Mouse (Mus musculus): ENCODE data around the gene 2310030G06Rik.

The 2310030G06Rik gene

DNA sequence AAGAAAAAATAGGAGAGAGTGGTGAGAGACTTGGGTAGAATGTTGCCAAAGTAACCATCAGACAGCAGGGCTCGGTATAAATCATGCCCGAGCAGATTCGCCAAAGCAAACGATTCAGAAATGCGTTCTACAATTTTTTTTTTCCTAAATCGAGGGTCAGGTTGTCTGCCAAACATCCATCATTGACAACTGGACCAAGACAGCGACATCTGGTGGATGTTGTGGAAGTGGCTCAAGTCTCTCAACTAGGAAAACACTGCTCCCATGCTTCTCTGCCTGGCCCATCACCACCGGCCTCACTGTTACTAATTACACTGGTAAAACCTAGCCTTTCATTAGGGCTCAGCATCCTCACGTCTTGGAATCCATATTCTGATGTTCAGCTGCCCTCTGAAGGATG is 11.3 kb downstream of the 2310030G06Rik start:
- H3K36me3 ChIP-seq (ENCODE audit: insufficient read depth, low read length) = no peaks in the 10 kb centered on the region
- no peak overlapping the region for H3K4me3 ChIP-seq (replicated peaks; ENCODE audit: low read length)
- H3K9me3 ChIP-seq (ENCODE audit: low read length) = no peaks in the 10 kb centered on the region
- H3K4me1 ChIP-seq (replicated peaks; ENCODE audit: low read depth, low read length) = peaks cover 54% of the 10 kb centered on the region
- no peaks in the 10 kb centered on the region for H3K27me3 ChIP-seq (ENCODE audit: insufficient read depth, low read length)
- TF ChIP-seq CTCF (conservative IDR thresholded peaks at IDR 0.05; ENCODE audit: low read length) (peak; percentile 75), POU5F1 (IDR thresholded peaks at IDR 0.05; ENCODE audit: borderline replicate concordance, low read length) (no peak)

DNA sequence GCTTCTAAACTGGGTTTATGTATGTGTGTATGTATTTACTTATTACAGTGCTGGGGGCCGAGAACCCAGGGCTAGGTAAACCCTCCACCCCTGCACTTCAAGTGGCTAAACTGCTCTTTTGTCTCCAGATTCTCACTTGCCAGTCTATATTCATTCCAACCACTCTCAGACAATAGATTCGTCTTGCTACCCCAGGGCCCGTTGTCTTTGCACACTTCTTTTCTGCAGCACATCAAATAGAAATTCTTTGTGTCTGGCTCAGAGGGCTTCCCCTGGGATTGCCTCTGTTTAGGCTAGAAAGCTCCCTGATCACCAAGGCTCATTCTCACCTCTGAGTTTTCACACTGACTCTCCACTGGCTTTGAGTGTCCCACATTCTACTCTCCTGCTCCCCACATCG is 13.8 kb downstream of the 2310030G06Rik start:
- no peak overlapping the region for H3K4me3 ChIP-seq (replicated peaks; ENCODE audit: low read length)
- TF ChIP-seq NANOG (IDR thresholded peaks at IDR 0.05; ENCODE audit: borderline replicate concordance, low read length) (no peak), POU5F1 (IDR thresholded peaks at IDR 0.05; ENCODE audit: borderline replicate concordance, low read length) (no peak), CTCF (conservative IDR thresholded peaks at IDR 0.05; ENCODE audit: low read length) (no peak)
- H3K36me3 ChIP-seq (ENCODE audit: insufficient read depth, low read length) = no peaks in the 10 kb centered on the region
- no peaks in the 10 kb centered on the region for H3K9me3 ChIP-seq (ENCODE audit: low read length)
- peaks cover 57% of the 10 kb centered on the region for H3K4me1 ChIP-seq (replicated peaks; ENCODE audit: low read depth, low read length)
- H3K27me3 ChIP-seq (ENCODE audit: insufficient read depth, low read length) = no peaks in the 10 kb centered on the region

GRCm38 (mm10) chr9:50729600-50729999 is 16.7 kb downstream of the 2310030G06Rik start:
- Histone ChIP-seq H3K27me3 (ENCODE audit: insufficient read depth, low read length) (no peaks in the 10 kb centered on the region), H3K36me3 (ENCODE audit: insufficient read depth, low read length) (peaks cover 6% of the 10 kb centered on the region; the same call in 1 of the 2 replicates), H3K9me3 (ENCODE audit: low read length) (no peaks in the 10 kb centered on the region), H3K4me1 (replicated peaks; ENCODE audit: low read depth, low read length) (peaks cover 78% of the 10 kb centered on the region), H3K4me3 (replicated peaks; ENCODE audit: low read length) (no peak overlapping the region)
- no peak for TF ChIP-seq POU5F1 (IDR thresholded peaks at IDR 0.05; ENCODE audit: borderline replicate concordance, low read length)
- TF ChIP-seq NANOG (IDR thresholded peaks at IDR 0.05; ENCODE audit: borderline replicate concordance, low read length) = no peak
- TF ChIP-seq CTCF (conservative IDR thresholded peaks at IDR 0.05; ENCODE audit: low read length) = no peak

DNA sequence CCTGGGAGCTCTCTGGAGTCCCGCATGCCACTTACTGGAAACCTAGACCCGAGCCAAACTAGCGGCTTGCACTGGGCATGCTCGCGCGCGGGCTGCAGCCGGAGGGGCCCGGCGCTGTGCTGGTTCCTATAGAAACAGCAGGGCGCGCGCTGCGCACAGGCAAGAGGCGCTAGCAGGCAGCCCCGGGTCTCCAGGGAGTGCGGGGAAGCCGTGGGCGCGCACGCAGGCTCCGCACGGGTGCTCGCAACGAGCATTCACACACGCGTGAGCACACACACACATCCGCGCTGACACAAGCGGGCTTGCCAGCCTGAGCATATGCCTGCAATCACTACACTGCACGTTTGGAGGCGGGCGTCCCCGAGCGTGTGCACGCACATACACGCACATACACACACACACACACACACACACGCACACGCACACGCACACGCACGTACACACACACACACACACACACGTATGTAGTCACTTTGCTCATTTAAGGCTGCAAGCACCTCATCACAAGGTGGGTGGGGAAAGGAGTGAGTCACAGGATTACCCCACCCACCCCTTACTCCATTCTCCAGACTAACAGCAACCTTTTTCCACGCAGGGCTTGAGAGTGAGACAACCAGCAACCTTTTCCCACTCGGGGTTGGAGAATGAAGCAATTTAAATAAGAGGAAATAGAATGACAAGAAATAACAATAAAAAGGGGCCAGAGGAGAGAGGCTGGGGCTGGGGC is 18.2 kb downstream of the 2310030G06Rik start:
- H3K9me3 ChIP-seq (ENCODE audit: low read length) = no peaks in the 10 kb centered on the region
- peak overlapping the region; percentile 83 for H3K4me3 ChIP-seq (replicated peaks; ENCODE audit: low read length)
- no peaks in the 10 kb centered on the region for H3K27me3 ChIP-seq (ENCODE audit: insufficient read depth, low read length)
- peaks cover 81% of the 10 kb centered on the region for H3K4me1 ChIP-seq (replicated peaks; ENCODE audit: low read depth, low read length)
- peaks cover 10% of the 10 kb centered on the region for H3K36me3 ChIP-seq (ENCODE audit: insufficient read depth, low read length)
- no peak for TF ChIP-seq CTCF (conservative IDR thresholded peaks at IDR 0.05; ENCODE audit: low read length)
- no peak for TF ChIP-seq NANOG (IDR thresholded peaks at IDR 0.05; ENCODE audit: borderline replicate concordance, low read length)
- TF ChIP-seq POU5F1 (IDR thresholded peaks at IDR 0.05; ENCODE audit: borderline replicate concordance, low read length) = no peak

- Histone ChIP-seq H3K4me1 (replicated peaks; ENCODE audit: low read depth, low read length) (peaks cover 81% of the 10 kb centered on the region), H3K9me3 (ENCODE audit: low read length) (no peaks in the 10 kb centered on the region), H3K36me3 (ENCODE audit: insufficient read depth, low read length) (peaks cover 10% of the 10 kb centered on the region), H3K27me3 (ENCODE audit: insufficient read depth, low read length) (no peaks in the 10 kb centered on the region), H3K4me3 (replicated peaks; ENCODE audit: low read length) (peak overlapping the region; percentile 83)
- TF ChIP-seq POU5F1 (IDR thresholded peaks at IDR 0.05; ENCODE audit: borderline replicate concordance, low read length) = no peak
- TF ChIP-seq CTCF (conservative IDR thresholded peaks at IDR 0.05; ENCODE audit: low read length) = no peak
Measured at GRCm38 (mm10) chr9:50727171-50727924, 19.0 kb downstream of the 2310030G06Rik start.

GRCm38 (mm10) chr9:50725921-50726590 is 20.3 kb downstream of the 2310030G06Rik start:
- no peak for TF ChIP-seq CTCF (conservative IDR thresholded peaks at IDR 0.05; ENCODE audit: low read length)
- no peak for TF ChIP-seq NANOG (IDR thresholded peaks at IDR 0.05; ENCODE audit: borderline replicate concordance, low read length)
- TF ChIP-seq POU5F1 (IDR thresholded peaks at IDR 0.05; ENCODE audit: borderline replicate concordance, low read length) = no peak
- Histone ChIP-seq H3K9me3 (ENCODE audit: low read length) (no peaks in the 10 kb centered on the region), H3K27me3 (ENCODE audit: insufficient read depth, low read length) (no peaks in the 10 kb centered on the region), H3K4me3 (replicated peaks; ENCODE audit: low read length) (peak overlapping the region; percentile 83), H3K36me3 (ENCODE audit: insufficient read depth, low read length) (peaks cover 10% of the 10 kb centered on the region), H3K4me1 (replicated peaks; ENCODE audit: low read depth, low read length) (peaks cover 81% of the 10 kb centered on the region)

GRCm38 (mm10) chr9:50724661-50725330 is 21.5 kb downstream of the 2310030G06Rik start:
- Histone ChIP-seq H3K27me3 (ENCODE audit: insufficient read depth, low read length) (no peaks in the 10 kb centered on the region), H3K9me3 (ENCODE audit: low read length) (no peaks in the 10 kb centered on the region), H3K4me1 (replicated peaks; ENCODE audit: low read depth, low read length) (peaks cover 82% of the 10 kb centered on the region), H3K4me3 (replicated peaks; ENCODE audit: low read length) (no peak overlapping the region), H3K36me3 (ENCODE audit: insufficient read depth, low read length) (peaks cover 10% of the 10 kb centered on the region)
- no peak for TF ChIP-seq NANOG (IDR thresholded peaks at IDR 0.05; ENCODE audit: borderline replicate concordance, low read length)
- no peak for TF ChIP-seq CTCF (conservative IDR thresholded peaks at IDR 0.05; ENCODE audit: low read length)
- no peak for TF ChIP-seq POU5F1 (IDR thresholded peaks at IDR 0.05; ENCODE audit: borderline replicate concordance, low read length)

- no peaks in the 10 kb centered on the region for H3K9me3 ChIP-seq (ENCODE audit: low read length)
- TF ChIP-seq CTCF (conservative IDR thresholded peaks at IDR 0.05; ENCODE audit: low read length) = no peak
- no peak for TF ChIP-seq NANOG (IDR thresholded peaks at IDR 0.05; ENCODE audit: borderline replicate concordance, low read length)
- no peak for TF ChIP-seq POU5F1 (IDR thresholded peaks at IDR 0.05; ENCODE audit: borderline replicate concordance, low read length)
- H3K36me3 ChIP-seq (ENCODE audit: insufficient read depth, low read length) = peaks cover 10% of the 10 kb centered on the region
- H3K4me3 ChIP-seq (replicated peaks; ENCODE audit: low read length) = no peak overlapping the region
- peaks cover 75% of the 10 kb centered on the region for H3K4me1 ChIP-seq (replicated peaks; ENCODE audit: low read depth, low read length)
- no peaks in the 10 kb centered on the region for H3K27me3 ChIP-seq (ENCODE audit: insufficient read depth, low read length)
Measured at GRCm38 (mm10) chr9:50724147-50724546, 22.2 kb downstream of the 2310030G06Rik start.
